Mouse (Mus musculus) liver, embryonic 12.5 days (tissue): ENCODE results near the gene Ppp6r2. TPM values are rescaled to one million over a fixed set of nuclear protein-coding genes. Genes with fewer than 3 reads are reported as not detected.

Experiments
- microRNA-seq: library from miRNA; unstranded; fragments of <30 nt; microRNA quantifications from one replicate; pipeline ENCODE4, GENCODE M21; 2017
- polyA plus RNA-seq: library from polyadenylated mRNA; unstranded; fragments of >200 nt; fragmentation: Nextera tagmentation; extraction: Ambion mirVana; gene quantifications from 2 replicates; pipeline ENCODE4 v1.2.1, GENCODE M21; 2016

The Ppp6r2 gene
- polyA plus RNA-seq, 1 experiment from 2014 or later, result 21.4 TPM

Small RNA genes lying within 50 kb of the gene (microRNA-seq; reads per million reads assigned to microRNA genes)
- gene Mir6958 (1.8 reads per million), gene Mir6959 (not detected), gene Mir7118 (not detected)

Other genes with a start within 250 kb of the Ppp6r2 start
- not detected in 2 replicates for gene Mlc1, start 232.5 kb upstream of the Ppp6r2 start, polyA plus RNA-seq
- gene Mov10l1, start 228.6 kb upstream of the Ppp6r2 start, polyA plus RNA-seq, result not detected in 2 replicates
- gene Panx2, start 151.8 kb upstream of the Ppp6r2 start, polyA plus RNA-seq, result 0.04 TPM in 1 of 2 replicates, not detected in the other
- 18.4 and 22.9 TPM in 2 replicates for gene Trabd, start 136.4 kb upstream of the Ppp6r2 start, polyA plus RNA-seq
- 11.6 and 12.8 TPM in 2 replicates for gene Selenoo, start 122.5 kb upstream of the Ppp6r2 start, polyA plus RNA-seq
- 11.8 and 12.7 TPM in 2 replicates for gene Tubgcp6, start 88.4 kb upstream of the Ppp6r2 start, polyA plus RNA-seq
- gene Hdac10, start 82.9 kb upstream of the Ppp6r2 start, polyA plus RNA-seq, result 12.8 and 15.3 TPM in 2 replicates
- gene Mapk12, start 70.8 kb upstream of the Ppp6r2 start, polyA plus RNA-seq, result 2.3 and 2.7 TPM in 2 replicates
- 1.8 TPM in 2 replicates for gene Mapk11, start 61.9 kb upstream of the Ppp6r2 start, polyA plus RNA-seq
- gene Plxnb2, start 30.8 kb upstream of the Ppp6r2 start, polyA plus RNA-seq, result 38.5 and 38.8 TPM in 2 replicates
- 5.3 and 5.5 TPM in 2 replicates for gene Dennd6b, start 15.1 kb upstream of the Ppp6r2 start, polyA plus RNA-seq
- gene Sbf1, start 103.8 kb downstream of the Ppp6r2 start, polyA plus RNA-seq, result 32.5 and 34.1 TPM in 2 replicates
- 3.3 TPM in 2 replicates for gene Adm2, start 111.2 kb downstream of the Ppp6r2 start, polyA plus RNA-seq
- gene Miox, start 122.8 kb downstream of the Ppp6r2 start, polyA plus RNA-seq, result 2.4 and 3.7 TPM in 2 replicates
- 36.2 and 41.1 TPM in 2 replicates for gene Lmf2, start 144.1 kb downstream of the Ppp6r2 start, polyA plus RNA-seq
- gene Ncaph2, start 144.2 kb downstream of the Ppp6r2 start, polyA plus RNA-seq, result 134 TPM in 2 replicates
- gene Sco2, start 162.3 kb downstream of the Ppp6r2 start, polyA plus RNA-seq, result 4.9 and 5.6 TPM in 2 replicates
- 0.62 and 0.75 TPM in 2 replicates for gene Tymp, start 165.5 kb downstream of the Ppp6r2 start, polyA plus RNA-seq
- gene Odf3b, start 167.7 kb downstream of the Ppp6r2 start, polyA plus RNA-seq, result 0.50 and 0.65 TPM in 2 replicates
- not detected in 2 replicates for gene Klhdc7b, start 173.4 kb downstream of the Ppp6r2 start, polyA plus RNA-seq
- gene Syce3, start 198.9 kb downstream of the Ppp6r2 start, polyA plus RNA-seq, result not detected in 2 replicates
- 2.0 and 2.3 TPM in 2 replicates for gene Cpt1b, start 214.3 kb downstream of the Ppp6r2 start, polyA plus RNA-seq
- gene C730034F03Rik, start 218.0 kb downstream of the Ppp6r2 start, polyA plus RNA-seq, result 2.1 and 2.3 TPM in 2 replicates
- not detected in 2 replicates for gene Gm44502, start 218.1 kb downstream of the Ppp6r2 start, polyA plus RNA-seq
- 29.0 and 30.4 TPM in 2 replicates for gene Chkb, start 218.4 kb downstream of the Ppp6r2 start, polyA plus RNA-seq
- gene Mapk8ip2, start 242.4 kb downstream of the Ppp6r2 start, polyA plus RNA-seq, result 0.05 and 0.13 TPM in 2 replicates